Mouse (Mus musculus) heart, adult 2 months (tissue): Measurements from ENCODE around the gene Rpl21. TPM values are rescaled to one million over a fixed set of nuclear protein-coding genes. Genes with fewer than 3 reads are reported as not detected.

Experiments used
- DNase-seq, 2 experiments: peaks; one replicate each; pipeline ENCODE4 v3.0.0; 2021
- H3K27ac ChIP-seq: fragments of 200-600 bp; 2 replicates; pipeline ENCODE4 v1.8.1; 2022
- H3K27me3 ChIP-seq: fragments of 200-500 bp; 2 replicates; pipeline ENCODE4 v1.6.1; 2012; ENCODE audit warnings: mild to moderate bottlenecking, low read length, inconsistent platforms, mixed read lengths; ENCODE audit not compliant: control insufficient read depth, insufficient read depth
- H3K36me3 ChIP-seq: fragments of 200-500 bp; 2 replicates; pipeline ENCODE4 v1.6.1; 2012; ENCODE audit warnings: low read length, inconsistent platforms; ENCODE audit not compliant: control insufficient read depth, insufficient read depth
- H3K4me1 ChIP-seq: fragments of 200-500 bp; 2 replicates; pipeline ENCODE4 v1.6.1; 2011; ENCODE audit warnings: low read length; ENCODE audit not compliant: control insufficient read depth, insufficient read depth
- H3K4me3 ChIP-seq: fragments of 200-600 bp; 2 replicates; pipeline ENCODE4 v1.8.1; 2022
- H3K79me2 ChIP-seq: fragments of 200-500 bp; replicated peaks from 2 replicates; pipeline ENCODE4 v1.6.1; 2012; ENCODE audit warnings: mild to moderate bottlenecking, inconsistent platforms, low read length, moderate library complexity, mixed read lengths; ENCODE audit not compliant: control insufficient read depth, insufficient read depth
- H3K9ac ChIP-seq: fragments of 200-500 bp; 2 replicates; pipeline ENCODE4 v1.6.1; 2012; ENCODE audit warnings: low read depth, mild to moderate bottlenecking, control low read depth, inconsistent platforms, low read length, mixed read lengths
- CTCF ChIP-seq: fragments of 200-600 bp; IDR thresholded peaks from 2 replicates; pipeline ENCODE4 v1.8.1; 2022; ENCODE audit warnings: antibody characterized with exemption, mild to moderate bottlenecking, moderate library complexity
- EP300 ChIP-seq: fragments of 200-500 bp; IDR thresholded peaks from 2 replicates; pipeline ENCODE4 v1.6.1; 2011; ENCODE audit warnings: low read depth, low read length, control low read depth; ENCODE audit not compliant: insufficient read depth
- POLR2A ChIP-seq: fragments of 200-500 bp; IDR thresholded peaks from 2 replicates; pipeline ENCODE4 v1.6.1; 2011; ENCODE audit warnings: mild to moderate bottlenecking, low read depth, low read length, control low read depth; ENCODE audit not compliant: insufficient read depth
- WGBS: fragments of 180-500 bp; shearing (Covaris S2); methylation state at CpG from one replicate; pipeline ENCODE4 v1.1.7; 2018; 5-methylcytosine and 5-hydroxymethylcytosine counted together
- intact Hi-C: fragments of 180-260 bp; cut with DNase I; formaldehyde crosslinking; loops from one replicate; pipeline ENCODE4 v1.15.1; 2025
- polyA plus RNA-seq: library from polyadenylated mRNA; depleted of rRNA; stranded (reverse); fragments of >200 nt; gene quantifications from 2 replicates; pipeline ENCODE4 v1.2.3, GENCODE M21; 2012
- total RNA-seq, 2 experiments: library from RNA; stranded (reverse); gene quantifications; 2 replicates each; pipeline ENCODE4 v1.2.3; 2021

The Rpl21 gene
- total and polyA plus RNA-seq, 3 experiments = 44.4 to 143 (median 119) TPM

DNA sequence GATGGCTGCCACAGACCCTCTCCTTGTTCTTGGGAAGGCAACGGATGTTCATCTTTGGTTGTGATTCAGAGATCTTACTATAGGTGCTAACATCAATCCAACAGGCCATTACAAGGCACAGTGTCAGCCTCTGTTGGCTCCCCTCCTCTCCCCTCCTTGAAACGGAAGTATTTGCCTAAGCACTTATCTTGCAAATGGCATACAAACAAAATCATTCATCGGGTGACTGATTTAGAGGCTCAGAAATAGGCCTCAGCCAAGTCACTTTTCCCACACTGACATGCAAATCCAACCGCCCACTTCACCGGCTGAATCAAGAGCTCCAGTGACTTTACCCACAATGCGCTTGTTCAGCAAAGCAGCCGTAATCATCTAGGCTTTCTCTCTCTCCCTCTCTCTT lies 28.9 kb downstream of the Rpl21 start:
- Histone ChIP-seq H3K4me3 (no peak overlapping the region), H3K4me1 (no peaks in the 10 kb centered on the region), H3K79me2 (no peaks in the 10 kb centered on the region), H3K36me3 (no peaks in the 10 kb centered on the region), H3K9ac (no peak overlapping the region), H3K27me3 (no peaks in the 10 kb centered on the region; the same call in 1 of the 2 replicates), H3K27ac (no peak overlapping the region)
- TF ChIP-seq CTCF (no peak), EP300 (no peak), POLR2A (no peak)
- intact Hi-C loops = no loop called here
- WGBS = 44% methylated on average over 7 of the region's 7 CpGs
- DNase-seq = no peak

DNA sequence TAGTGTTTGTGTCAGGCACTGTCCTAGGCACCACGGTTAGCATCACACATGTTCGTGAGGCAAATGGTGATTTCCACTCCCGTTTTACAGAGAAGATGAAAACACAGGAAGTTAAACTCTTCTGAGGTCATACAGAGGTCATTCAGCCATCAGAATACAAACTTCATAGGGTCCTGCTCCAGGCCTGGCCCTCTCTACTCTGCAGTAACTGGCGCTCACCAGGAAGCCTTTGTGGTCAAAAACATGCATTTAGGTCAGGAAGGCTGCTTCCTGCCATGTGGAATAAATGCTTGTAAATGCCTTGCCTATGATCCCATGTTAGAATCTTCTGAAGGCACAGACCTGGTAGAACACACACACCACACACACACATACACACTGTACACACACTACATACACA lies 32.8 kb downstream of the Rpl21 start:
- Histone ChIP-seq H3K9ac (no peak overlapping the region), H3K79me2 (no peaks in the 10 kb centered on the region), H3K36me3 (no peaks in the 10 kb centered on the region), H3K27me3 (no peaks in the 10 kb centered on the region; the same call in 1 of the 2 replicates), H3K27ac (no peak overlapping the region), H3K4me3 (no peak overlapping the region), H3K4me1 (0 out of 2 replicates have a peak, but pooled peaks cover 2% of the 10 kb centered on the region)
- DNase-seq = no peak
- intact Hi-C loops = no loop called here
- WGBS = 53% methylated on average over 4 of the region's 4 CpGs
- TF ChIP-seq EP300 (no peak), POLR2A (no peak), CTCF (no peak)

- no peaks in the 10 kb centered on the region for H3K79me2 ChIP-seq
- WGBS = 92% methylated on average over 2 of the region's 2 CpGs
- no peak overlapping the region for H3K9ac ChIP-seq
- H3K27ac ChIP-seq = no peak overlapping the region
- H3K4me1 ChIP-seq = 0 out of 2 replicates have a peak, but pooled peaks cover 2% of the 10 kb centered on the region
- no peak overlapping the region for H3K4me3 ChIP-seq
- H3K27me3 ChIP-seq = no peaks in the 10 kb centered on the region; the same call in 1 of the 2 replicates
- no peak for DNase-seq
- H3K36me3 ChIP-seq = no peaks in the 10 kb centered on the region
- intact Hi-C loops = loop anchor here (2.0 kb wide), 1 partner anchor 19 kb away; no protein-coding TSS in a partner anchor
- no peak for TF ChIP-seq CTCF
- TF ChIP-seq EP300 = no peak
- TF ChIP-seq POLR2A = no peak
These were observed 33.6 kb downstream of the Rpl21 start for GRCm38 (mm10) chr5:146866277-146866676.

- DNase-seq = peak; percentile 49 to 53
- Histone ChIP-seq H3K79me2 (no peaks in the 10 kb centered on the region), H3K9ac (peak overlapping the region; percentile 22; the same call in 1 of the 2 replicates), H3K4me3 (no peak overlapping the region), H3K4me1 (0 out of 2 replicates have a peak, but pooled peaks cover 2% of the 10 kb centered on the region), H3K36me3 (no peaks in the 10 kb centered on the region), H3K27ac (peak overlapping the region; percentile 15), H3K27me3 (no peaks in the 10 kb centered on the region; the same call in 1 of the 2 replicates)
- intact Hi-C loops = loop anchor here (2.0 kb wide), 1 partner anchor 21 kb away; no protein-coding TSS in a partner anchor
- 3% methylated on average over 19 of the region's 19 CpGs for WGBS
- TF ChIP-seq POLR2A (0 out of 2 replicates have a peak, but pooled peaks have one; percentile 22), CTCF (no peak), EP300 (no peak)
These were observed 34.7 kb downstream of the Rpl21 start for GRCm38 (mm10) chr5:146867246-146867945.

DNA sequence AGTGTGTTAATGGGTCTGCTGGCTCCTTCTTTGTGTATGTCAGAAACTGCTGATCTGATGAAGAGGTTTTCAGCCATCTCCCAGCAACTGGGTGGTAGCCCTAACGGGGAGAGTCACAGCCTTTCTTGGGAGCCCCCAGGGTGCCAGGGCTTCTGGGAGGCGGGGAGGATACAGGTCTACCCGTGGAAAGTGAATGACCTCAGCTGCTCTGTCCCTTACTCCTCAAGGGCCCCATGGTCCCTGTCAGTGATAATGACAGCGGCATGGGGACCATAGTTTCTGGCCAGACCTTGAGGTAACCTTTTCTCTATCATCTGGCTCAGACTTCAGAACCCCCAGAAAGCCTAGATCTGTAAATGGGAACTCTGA lies 35.2 kb downstream of the Rpl21 start:
- Histone ChIP-seq H3K36me3 (no peaks in the 10 kb centered on the region), H3K4me3 (no peak overlapping the region), H3K27ac (peak overlapping the region; percentile 15), H3K9ac (no peak overlapping the region; the same call in 1 of the 2 replicates), H3K4me1 (0 out of 2 replicates have a peak, but pooled peaks cover 2% of the 10 kb centered on the region), H3K79me2 (no peaks in the 10 kb centered on the region), H3K27me3 (no peaks in the 10 kb centered on the region; the same call in 1 of the 2 replicates)
- WGBS = 20% methylated on average over 4 of the region's 4 CpGs
- TF ChIP-seq EP300 (no peak), POLR2A (no peak), CTCF (no peak)
- intact Hi-C loops = loop anchor here (2.0 kb wide), 1 partner anchor 21 kb away; no protein-coding TSS in a partner anchor
- no peak for DNase-seq
